Mouse (Mus musculus) midbrain, embryonic 11.5 days (tissue): ENCODE measurements around the gene Tedc1. TPM values are rescaled to one million over a fixed set of nuclear protein-coding genes. Genes with fewer than 3 reads are reported as not detected.

Source experiments
- ATAC-seq: fragments of 200-750 bp; cut with Nextera tagmentation; 2 replicates; pipeline ENCODE4 v1.8.0; 2017; ENCODE audit warnings: moderate TSS enrichment, moderate library complexity; ENCODE audit not compliant: low FRiP score
- DNase-seq: peaks from one replicate; pipeline ENCODE4 v3.0.0; 2015; ENCODE audit warnings: low spot score; ENCODE audit errors: missing footprints
- H3K27ac ChIP-seq: fragments of 300-500 bp; sonication (generic); 2 replicates; pipeline ENCODE4 v1.5.1; 2014; ENCODE audit warnings: low read depth, low read length
- H3K27me3 ChIP-seq: fragments of 300-500 bp; sonication (generic); 2 replicates; pipeline ENCODE4 v1.6.1; 2014; ENCODE audit warnings: mild to moderate bottlenecking, low read length, moderate library complexity, mixed read lengths; ENCODE audit not compliant: control insufficient read depth, insufficient read depth
- H3K36me3 ChIP-seq: fragments of 300-500 bp; sonication (generic); 2 replicates; pipeline ENCODE4 v1.6.1; 2014; ENCODE audit warnings: mild to moderate bottlenecking, low read length, moderate library complexity, mixed read lengths; ENCODE audit not compliant: control insufficient read depth, insufficient read depth
- H3K4me1 ChIP-seq: fragments of 300-500 bp; sonication (generic); 2 replicates; pipeline ENCODE4 v1.6.1; 2014; ENCODE audit warnings: low read length; ENCODE audit not compliant: control insufficient read depth, insufficient read depth
- H3K4me2 ChIP-seq: fragments of 300-500 bp; sonication (generic); 2 replicates; pipeline ENCODE4 v1.6.1; 2014; ENCODE audit warnings: mild to moderate bottlenecking, moderate library complexity
- H3K4me3 ChIP-seq: fragments of 300-500 bp; sonication (generic); 2 replicates; pipeline ENCODE4 v1.5.1; 2014; ENCODE audit warnings: low read depth, low read length
- H3K9ac ChIP-seq: fragments of 300-500 bp; sonication (generic); 2 replicates; pipeline ENCODE4 v1.6.1; 2014; ENCODE audit warnings: low read length
- H3K9me3 ChIP-seq: fragments of 300-500 bp; sonication (generic); 2 replicates; pipeline ENCODE4 v1.6.1; 2016; ENCODE audit warnings: low read length; ENCODE audit not compliant: control insufficient read depth
- WGBS: fragments of 180-500 bp; shearing (Covaris S2); extraction: QIAGEN DNeasy Blood & Tissue Kit; methylation state at CpG from one replicate; pipeline ENCODE4 v1.1.7; 2014; 5-methylcytosine and 5-hydroxymethylcytosine counted together
- polyA plus RNA-seq: library from polyadenylated mRNA; unstranded; fragments of >200 nt; fragmentation: Nextera tagmentation; extraction: Ambion mirVana; gene quantifications from 2 replicates; pipeline ENCODE4 v1.2.1, GENCODE M21; 2014

The Tedc1 gene
- polyA plus RNA-seq, 1 experiment from 2014 or later: 31.5 TPM

GRCm38 (mm10) chr12:113144001-113144756 is 12.0 kb upstream of the Tedc1 start:
- H3K27ac ChIP-seq: no peak overlapping the region
- no peak overlapping the region for H3K9ac ChIP-seq
- H3K4me2 ChIP-seq: no peak overlapping the region
- 79% methylated on average over 20 of the region's 20 CpGs for WGBS
- H3K36me3 ChIP-seq: peaks cover 4% of the 10 kb centered on the region; the same call in 1 of the 2 replicates
- no peak overlapping the region for H3K4me3 ChIP-seq
- H3K4me1 ChIP-seq: peaks cover 39% of the 10 kb centered on the region
- H3K27me3 ChIP-seq: no peaks in the 10 kb centered on the region; the same call in 1 of the 2 replicates
- ATAC-seq: no peak
- H3K9me3 ChIP-seq: no peaks in the 10 kb centered on the region
- no peak for DNase-seq

DNA sequence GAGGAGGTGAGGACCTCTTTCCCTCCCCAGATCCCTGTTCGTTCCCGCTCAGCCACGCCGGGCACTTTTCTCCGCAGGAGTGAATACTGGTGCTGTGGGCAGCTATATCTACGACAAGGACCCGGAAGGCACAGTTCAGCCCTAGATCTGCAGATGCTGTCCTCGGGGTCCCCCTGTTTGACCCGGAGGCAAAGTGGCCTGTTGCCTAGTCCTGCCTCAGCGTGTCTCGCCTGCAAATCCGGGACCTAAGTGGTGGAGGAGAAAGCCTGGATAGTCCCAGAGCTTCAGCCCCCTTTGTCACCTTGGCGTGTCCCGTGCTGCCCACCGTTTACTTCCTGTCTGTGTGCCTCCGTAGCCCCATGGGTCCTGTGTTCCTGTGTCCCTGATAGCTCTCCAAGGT is 11.3 kb upstream of the Tedc1 start:
- no peak overlapping the region for H3K4me2 ChIP-seq
- H3K27ac ChIP-seq: no peak overlapping the region
- H3K36me3 ChIP-seq: peaks cover 4% of the 10 kb centered on the region; the same call in 1 of the 2 replicates
- WGBS: 96% methylated on average over 16 of the region's 16 CpGs
- H3K9ac ChIP-seq: no peak overlapping the region
- DNase-seq (no peak), ATAC-seq (no peak)
- H3K4me3 ChIP-seq: no peak overlapping the region
- peaks cover 33% of the 10 kb centered on the region for H3K4me1 ChIP-seq
- no peaks in the 10 kb centered on the region for H3K9me3 ChIP-seq
- no peaks in the 10 kb centered on the region; the same call in 1 of the 2 replicates for H3K27me3 ChIP-seq

DNA sequence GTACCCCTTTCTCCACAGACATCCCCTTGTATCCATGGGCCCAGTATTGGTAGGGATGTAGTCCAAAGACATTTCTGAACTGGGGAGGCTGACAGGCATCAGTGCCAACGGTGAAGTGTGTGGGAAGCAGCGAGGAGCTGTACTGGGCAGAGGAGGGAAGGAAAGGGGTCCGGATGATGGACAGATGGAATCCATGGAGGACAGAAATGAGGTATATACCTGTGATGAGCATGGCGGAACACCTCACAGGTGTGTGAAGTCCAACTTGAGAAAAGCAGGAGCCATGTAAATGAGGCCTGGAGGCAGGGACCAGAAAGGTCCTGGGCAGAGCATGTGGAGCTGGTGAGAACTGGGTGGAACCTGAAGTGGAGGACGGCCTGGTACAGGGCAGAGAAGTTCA is 10.6 kb upstream of the Tedc1 start:
- no peak overlapping the region for H3K27ac ChIP-seq
- H3K36me3 ChIP-seq: peaks cover 4% of the 10 kb centered on the region; the same call in 1 of the 2 replicates
- H3K9ac ChIP-seq: no peak overlapping the region
- WGBS: 91% methylated on average over 5 of the region's 5 CpGs
- H3K4me1 ChIP-seq: peaks cover 33% of the 10 kb centered on the region
- H3K4me3 ChIP-seq: no peak overlapping the region
- ATAC-seq (0 out of 2 replicates have a peak, but pooled peaks have one; percentile 7), DNase-seq (no peak)
- no peak overlapping the region for H3K4me2 ChIP-seq
- H3K27me3 ChIP-seq: peaks cover 1% of the 10 kb centered on the region; the same call in 1 of the 2 replicates
- H3K9me3 ChIP-seq: no peaks in the 10 kb centered on the region

GRCm38 (mm10) chr12:113146112-113147057 is 9.8 kb upstream of the Tedc1 start, which contains the start of gene Crip1:
Crip1 (plus strand) TSS chr12:113146316.
- Histone ChIP-seq H3K4me3 (0 out of 2 replicates have a peak within 1 kb of the TSS, but pooled peaks have one; percentile 1), H3K4me1 (peaks cover 25% of the 10 kb centered on the region), H3K9ac (peak within 1 kb of the TSS; percentile 18), H3K27me3 (peaks cover 7% of the 10 kb centered on the region; the same call in 1 of the 2 replicates), H3K9me3 (no peaks in the 10 kb centered on the region), H3K4me2 (peak within 1 kb of the TSS; percentile 23), H3K27ac (no peak within 1 kb of the TSS), H3K36me3 (peaks cover 4% of the 10 kb centered on the region; the same call in 1 of the 2 replicates)
- peak; percentile 26 for ATAC-seq
- 7% methylated on average over 45 of the region's 45 CpGs for whole genome bisulfite sequencing
- DNase-seq: peak; percentile 97

- 87% methylated on average over 8 of the region's 8 CpGs for WGBS
- Histone ChIP-seq H3K4me1 (peaks cover 20% of the 10 kb centered on the region), H3K27ac (no peak overlapping the region), H3K36me3 (peaks cover 4% of the 10 kb centered on the region; the same call in 1 of the 2 replicates), H3K4me2 (no peak overlapping the region), H3K4me3 (no peak overlapping the region), H3K27me3 (peaks cover 9% of the 10 kb centered on the region; the same call in 1 of the 2 replicates), H3K9ac (no peak overlapping the region), H3K9me3 (no peaks in the 10 kb centered on the region)
- ATAC-seq: no peak
- DNase-seq: no peak
Measured at GRCm38 (mm10) chr12:113147481-113147880, 8.7 kb upstream of the Tedc1 start.

DNA sequence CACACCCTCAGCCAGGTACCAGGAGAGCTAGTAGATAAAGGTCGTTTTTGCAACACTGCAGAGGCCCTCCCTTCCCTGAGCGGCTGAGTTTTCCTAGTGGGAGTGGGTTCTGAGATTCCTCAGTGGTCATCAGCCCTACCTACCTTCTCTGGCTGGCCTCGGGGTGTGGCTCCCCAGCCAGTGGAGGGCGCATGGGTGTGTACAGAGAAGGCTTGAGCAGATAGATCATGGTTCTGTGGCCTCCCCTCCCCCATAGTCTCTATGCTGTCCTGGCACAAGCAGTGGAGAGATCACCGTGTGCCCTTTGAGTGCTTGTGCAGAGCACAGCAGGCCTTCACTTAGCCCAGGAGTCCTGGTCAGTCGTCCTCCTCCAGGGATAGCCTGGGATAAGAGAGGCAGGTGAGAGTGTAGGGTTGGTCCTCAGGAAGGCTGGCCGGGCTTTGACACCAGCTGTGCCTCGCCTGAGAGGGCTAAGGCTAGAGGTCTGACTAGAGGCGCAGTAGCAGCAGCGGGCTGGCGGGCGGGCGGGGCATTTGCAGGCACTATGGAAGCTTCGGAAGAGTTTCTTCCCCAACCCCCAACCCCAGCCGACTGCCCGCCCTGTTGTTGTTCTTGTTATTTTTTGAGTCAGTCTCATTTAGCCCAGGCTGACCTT is 7.7 kb upstream of the Tedc1 start:
- Histone ChIP-seq H3K4me2 (no peak overlapping the region), H3K9ac (no peak overlapping the region), H3K27ac (no peak overlapping the region), H3K9me3 (no peaks in the 10 kb centered on the region), H3K4me3 (no peak overlapping the region), H3K4me1 (peaks cover 13% of the 10 kb centered on the region), H3K36me3 (peaks cover 4% of the 10 kb centered on the region; the same call in 1 of the 2 replicates), H3K27me3 (peaks cover 13% of the 10 kb centered on the region; the same call in 1 of the 2 replicates)
- ATAC-seq (no peak), DNase-seq (peak; percentile 84)
- WGBS: 35% methylated on average over 16 of the region's 16 CpGs

GRCm38 (mm10) chr12:113149341-113149740 is 6.9 kb upstream of the Tedc1 start:
- ATAC-seq: no peak
- no peak overlapping the region for H3K27ac ChIP-seq
- H3K27me3 ChIP-seq: peaks cover 13% of the 10 kb centered on the region; the same call in 1 of the 2 replicates
- no peak for DNase-seq
- peaks cover 4% of the 10 kb centered on the region; the same call in 1 of the 2 replicates for H3K36me3 ChIP-seq
- WGBS: 59% methylated on average over 4 of the region's 4 CpGs
- H3K4me1 ChIP-seq: peaks cover 13% of the 10 kb centered on the region
- H3K9ac ChIP-seq: 0 out of 2 replicates have a peak overlapping the region, but pooled peaks have one; percentile 5
- H3K9me3 ChIP-seq: no peaks in the 10 kb centered on the region
- no peak overlapping the region for H3K4me3 ChIP-seq
- no peak overlapping the region for H3K4me2 ChIP-seq

- peaks cover 13% of the 10 kb centered on the region; the same call in 1 of the 2 replicates for H3K27me3 ChIP-seq
- H3K4me2 ChIP-seq: no peak overlapping the region
- ATAC-seq: no peak
- H3K9ac ChIP-seq: no peak overlapping the region
- no peak overlapping the region for H3K27ac ChIP-seq
- WGBS: 74% methylated on average over 3 of the region's 3 CpGs
- H3K4me1 ChIP-seq: peaks cover 13% of the 10 kb centered on the region
- peak; percentile 75 for DNase-seq
- H3K9me3 ChIP-seq: no peaks in the 10 kb centered on the region
- H3K36me3 ChIP-seq: 0 out of 2 replicates have a peak, but pooled peaks cover 2% of the 10 kb centered on the region
- no peak overlapping the region for H3K4me3 ChIP-seq
Measured at GRCm38 (mm10) chr12:113149896-113150295, 6.3 kb upstream of the Tedc1 start.
